Mouse (Mus musculus): Measurements from ENCODE around the gene Hspa1l. TPM values are rescaled to one million over a fixed set of nuclear protein-coding genes. Genes with fewer than 3 reads are reported as not detected.
"Not testable (repeated sequence)": the region's sequence is repeated elsewhere in the genome, so short reads cannot be mapped to it uniquely, and the experiment has no call there.

Gene Hspa1l
- total RNA-seq, 2 experiments from 2014 or later: 0.44 to 0.49 TPM

DNA sequence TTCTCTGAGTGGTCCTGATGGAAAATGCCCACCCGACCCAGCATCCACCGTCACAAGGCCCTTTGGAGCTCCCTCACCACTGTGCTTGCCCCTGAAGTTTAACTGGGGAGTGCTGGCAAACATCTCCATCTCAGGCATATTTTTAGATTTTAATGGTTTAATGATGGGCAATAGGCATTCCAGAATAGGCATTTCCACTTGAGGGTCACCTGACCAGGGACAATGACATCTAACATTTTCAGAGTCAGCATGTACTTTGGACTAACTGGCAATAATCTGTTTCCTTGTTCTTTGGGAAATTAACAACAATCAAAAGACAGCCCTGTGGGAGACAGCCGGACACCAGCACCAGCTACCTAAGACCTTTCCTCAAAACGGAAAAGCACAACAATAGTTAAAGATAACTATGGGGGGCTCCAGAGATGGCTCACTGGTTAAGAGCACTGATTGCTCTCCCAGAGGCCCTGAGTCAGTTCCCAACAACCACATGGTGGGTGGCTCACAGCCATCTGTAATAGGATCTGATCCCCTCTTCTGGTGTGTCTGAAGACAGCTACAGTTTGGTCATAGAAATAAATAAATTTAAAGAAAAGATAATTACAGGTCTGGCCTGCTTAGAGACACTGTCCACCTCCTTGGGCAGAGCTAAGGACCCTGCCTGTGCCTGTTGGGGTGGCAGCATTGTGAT lies 29.2 kb upstream of the Hspa1l start:
- TF ChIP-seq CTCF (conservative IDR thresholded peaks at IDR 0.05): no peak
- no peak overlapping the region for H3K4me3 ChIP-seq
- DNase-seq (ENCODE audit: low spot score in 2 of 2): no peak
- no peak overlapping the region; the same call in 1 of the 2 replicates for H3K27ac ChIP-seq

DNA sequence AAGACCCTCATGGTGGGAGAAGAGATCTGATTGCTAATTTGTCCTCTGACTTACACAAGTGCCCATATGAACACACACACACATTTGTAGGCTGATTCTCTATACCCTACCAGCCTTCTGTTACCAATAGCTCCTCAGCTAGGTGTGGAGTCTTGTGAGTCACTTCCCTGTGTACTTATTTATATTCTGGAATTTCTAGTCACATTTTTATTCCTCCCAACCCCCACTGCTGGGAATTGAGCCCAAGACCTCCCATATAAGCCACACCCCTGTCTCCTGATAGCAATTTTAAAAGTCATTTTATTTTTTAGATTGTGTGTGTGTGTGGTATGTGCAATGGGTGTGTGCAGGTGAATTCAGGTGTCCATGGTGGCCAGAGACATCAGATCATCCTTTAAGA lies 28.1 kb upstream of the Hspa1l start:
- H3K27ac ChIP-seq: no peak overlapping the region
- H3K4me3 ChIP-seq: no peak overlapping the region
- TF ChIP-seq CTCF (conservative IDR thresholded peaks at IDR 0.05): no peak
- DNase-seq (ENCODE audit: low spot score in 2 of 2): no peak

DNA sequence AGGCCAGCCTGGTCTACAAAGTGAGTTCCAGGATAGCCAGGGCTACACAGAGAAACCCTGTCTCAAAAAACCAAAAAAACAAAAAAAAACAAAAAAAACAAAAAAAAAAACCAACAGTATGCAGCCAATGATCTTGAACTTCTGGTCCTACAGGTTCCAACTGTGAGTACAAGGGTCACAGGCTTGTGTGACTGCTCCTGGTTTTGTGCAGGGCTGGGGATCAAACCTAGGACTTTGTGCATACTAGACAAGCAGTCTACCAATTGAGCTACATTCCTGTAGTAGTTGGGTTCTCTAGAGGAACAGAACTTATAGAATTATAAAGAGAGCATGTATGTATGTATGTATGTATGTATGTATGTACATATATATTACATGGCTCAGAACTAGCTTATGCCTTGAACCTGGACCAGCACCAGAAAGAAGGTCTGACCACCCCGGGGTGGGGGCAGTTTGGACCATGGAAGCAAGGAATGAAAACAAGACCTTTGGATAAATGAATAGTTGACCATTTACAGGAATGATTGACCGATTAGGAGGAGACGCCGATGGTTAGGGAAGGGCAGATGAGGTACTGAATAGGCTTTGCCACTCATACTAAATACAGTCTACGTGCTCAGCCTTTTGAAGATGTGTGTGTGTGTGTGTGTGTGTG lies 25.9 kb upstream of the Hspa1l start:
- H3K27ac ChIP-seq: no peak overlapping the region
- DNase-seq (ENCODE audit: low spot score in 2 of 2): no peak
- no peak overlapping the region for H3K4me3 ChIP-seq
- no peak for TF ChIP-seq CTCF (conservative IDR thresholded peaks at IDR 0.05)

DNA sequence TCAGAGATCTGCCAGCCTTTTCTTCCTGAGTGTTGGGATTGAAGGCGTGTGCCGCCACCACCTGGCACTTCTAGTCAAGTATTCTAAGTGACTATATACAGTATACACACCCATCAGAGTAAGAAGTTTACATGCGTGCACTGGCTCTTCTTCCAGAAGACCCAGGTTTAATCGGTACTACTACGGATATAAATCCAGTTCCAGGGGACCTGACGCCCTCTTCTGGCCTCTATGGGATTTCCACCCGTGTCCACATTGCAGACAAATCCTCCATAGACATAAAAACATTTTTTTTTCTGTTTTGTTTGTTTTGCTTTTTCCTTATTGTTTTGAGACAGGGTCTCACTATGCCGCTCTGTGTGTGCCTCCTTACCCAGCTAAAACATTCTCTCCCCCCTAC lies 24.9 kb upstream of the Hspa1l start:
- DNase-seq (ENCODE audit: low spot score in 2 of 2): no peak
- no peak overlapping the region for H3K27ac ChIP-seq
- peak; percentile 71 for TF ChIP-seq CTCF (conservative IDR thresholded peaks at IDR 0.05)
- no peak overlapping the region for H3K4me3 ChIP-seq

DNA sequence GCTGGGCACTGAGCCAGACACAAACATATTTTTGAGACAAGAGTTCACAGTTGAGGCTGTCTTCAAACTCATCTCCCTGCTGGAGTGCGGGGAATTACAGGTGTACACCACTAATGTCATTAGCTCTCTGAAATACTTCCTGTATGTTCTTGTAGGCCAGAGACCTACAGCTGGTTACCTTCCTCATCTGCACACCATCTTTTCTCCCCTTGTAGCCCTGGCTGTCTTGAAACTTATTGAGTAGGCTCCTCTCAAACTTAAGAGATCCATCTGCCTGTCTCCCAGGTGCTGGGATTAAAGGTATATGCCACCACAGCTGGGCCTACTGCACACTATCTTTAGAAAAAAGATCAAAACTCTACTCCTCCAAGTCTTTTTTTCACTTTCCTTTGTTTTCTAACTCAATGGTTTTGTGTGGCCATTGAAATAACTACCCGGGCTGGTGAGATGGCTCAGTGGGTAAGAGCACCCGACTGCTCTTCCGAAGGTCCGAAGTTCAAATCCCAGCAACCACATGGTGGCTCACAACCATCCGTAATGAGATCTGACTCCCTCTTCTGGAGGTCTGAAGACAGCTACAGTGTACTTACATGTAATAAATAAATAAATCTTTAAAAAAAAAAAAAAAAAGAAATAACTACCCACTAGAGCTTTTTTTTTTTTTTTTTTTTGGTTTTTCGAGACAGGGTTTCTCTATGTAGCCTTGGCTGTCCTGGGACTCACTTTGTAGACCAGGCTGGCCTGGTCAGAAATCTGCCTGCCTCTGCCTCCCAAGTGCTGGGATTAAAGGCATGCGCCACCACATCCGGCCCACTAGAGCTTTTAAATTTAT lies 23.6 kb upstream of the Hspa1l start:
- not testable (repeated sequence) for H3K4me3 ChIP-seq; H3K27ac ChIP-seq; DNase-seq (ENCODE audit: low spot score in 2 of 2)

DNA sequence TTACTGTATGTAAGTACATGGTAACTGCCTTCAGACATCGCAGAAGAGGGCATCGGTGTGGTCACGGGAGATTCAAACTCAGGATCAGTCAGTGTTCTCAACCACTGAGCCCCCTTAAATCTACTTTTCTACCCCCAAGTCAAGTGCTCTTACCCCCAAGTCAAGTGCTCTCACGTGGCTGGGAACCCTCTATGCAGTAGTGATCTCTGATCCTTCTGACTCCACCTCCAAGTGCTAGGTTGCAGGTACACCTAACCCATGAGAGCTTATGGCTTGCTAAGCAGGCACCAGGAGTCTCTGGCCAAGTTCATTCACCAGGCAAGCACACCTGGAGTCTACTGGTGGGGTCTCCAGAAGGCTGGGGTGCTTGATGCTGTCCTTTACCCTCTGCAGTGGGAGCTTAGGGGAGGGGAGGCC lies 22.9 kb upstream of the Hspa1l start:
- Histone ChIP-seq H3K27ac (no peak overlapping the region), H3K4me3 (no peak overlapping the region)
- DNase-seq (ENCODE audit: low spot score in 2 of 2): no peak
- TF ChIP-seq CTCF (conservative IDR thresholded peaks at IDR 0.05): no peak

DNA sequence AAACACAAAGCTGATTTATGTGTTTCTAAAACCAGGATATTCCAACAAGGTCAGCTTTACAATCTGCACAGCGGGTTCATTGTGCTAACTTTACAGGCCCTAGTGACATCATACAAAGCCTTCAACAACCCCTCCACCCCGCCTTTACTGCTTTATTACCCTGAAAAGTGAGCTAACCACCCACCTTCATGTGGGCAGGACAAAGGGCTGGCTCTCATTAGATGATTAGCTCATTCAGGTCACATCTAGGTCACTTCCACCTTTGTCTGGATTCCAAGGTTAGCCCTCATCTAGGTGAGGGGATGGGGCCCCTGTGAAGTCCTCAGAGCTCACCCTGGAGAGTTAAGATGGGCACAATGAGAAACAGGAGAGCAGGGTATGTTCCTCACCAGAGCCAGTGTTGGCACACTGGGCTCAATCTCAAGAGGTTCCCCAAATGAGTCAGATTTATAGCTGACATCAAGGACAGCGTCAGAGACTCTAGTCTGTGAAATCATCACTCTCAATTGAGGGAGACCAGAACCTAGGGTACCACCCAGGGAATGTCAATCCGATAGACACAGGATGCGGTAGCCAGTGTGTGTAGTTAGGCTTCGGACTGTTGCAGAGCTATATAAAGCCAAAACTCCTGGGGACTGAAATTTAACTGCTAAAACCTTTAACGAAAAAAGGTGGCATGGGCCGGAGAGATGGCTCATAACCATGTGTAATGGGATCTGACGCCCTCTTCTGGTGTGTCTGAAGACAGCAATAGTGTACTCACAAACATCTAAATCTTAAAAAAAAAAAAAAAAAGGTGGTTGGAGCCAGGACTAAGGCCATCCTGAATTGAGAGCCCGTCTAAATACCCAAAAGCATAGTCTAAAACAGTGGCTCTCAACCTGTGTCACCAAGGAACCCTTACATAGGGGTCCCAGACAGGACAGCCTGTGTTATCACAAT lies 21.7 kb upstream of the Hspa1l start:
- no peak for DNase-seq (ENCODE audit: low spot score in 2 of 2)
- Histone ChIP-seq H3K27ac (peak overlapping the region; percentile 95), H3K4me3 (peak overlapping the region; percentile 83)
- TF ChIP-seq CTCF (conservative IDR thresholded peaks at IDR 0.05): peak; percentile 68

DNA sequence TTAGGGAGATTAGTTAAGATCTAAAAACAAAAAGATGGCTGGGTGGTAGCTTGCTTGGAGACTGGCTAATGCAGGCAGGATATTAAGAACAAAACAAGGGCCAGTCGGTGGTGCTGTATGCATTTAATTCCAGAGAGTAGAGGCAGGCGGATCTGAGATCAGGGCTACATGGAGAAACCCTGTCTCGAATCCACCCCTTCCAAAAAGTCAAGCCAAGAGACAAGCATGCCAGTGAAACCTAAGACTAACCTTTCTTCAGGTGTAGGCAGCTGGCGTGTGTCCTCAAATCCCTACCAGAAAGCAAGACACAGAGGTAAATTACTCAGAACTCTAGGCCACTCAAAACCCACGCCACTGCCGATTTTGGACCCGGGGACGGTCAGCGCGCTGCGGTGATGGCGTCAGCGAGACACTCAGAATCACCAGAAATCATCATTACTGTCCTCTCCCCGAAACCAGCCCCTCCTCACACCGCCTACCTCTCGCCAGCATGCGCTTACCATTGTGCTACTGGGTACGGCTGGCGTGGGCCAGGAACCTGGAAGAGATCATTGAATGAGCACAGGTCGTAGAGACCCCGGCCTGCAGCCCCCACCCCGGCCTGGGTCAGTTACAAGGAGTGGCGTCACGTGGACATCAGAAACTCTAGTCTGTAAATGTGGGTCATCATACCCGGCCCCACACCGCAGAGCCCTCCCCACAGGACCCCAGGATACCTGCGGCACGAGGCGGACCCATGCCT lies 20.7 kb upstream of the Hspa1l start:
- Histone ChIP-seq H3K27ac (peak overlapping the region; percentile 95), H3K4me3 (peak overlapping the region; percentile 83)
- no peak for TF ChIP-seq CTCF (conservative IDR thresholded peaks at IDR 0.05)
- peak in 1 of 2 experiments; percentile 30 for DNase-seq (ENCODE audit: low spot score in 2 of 2)

DNA sequence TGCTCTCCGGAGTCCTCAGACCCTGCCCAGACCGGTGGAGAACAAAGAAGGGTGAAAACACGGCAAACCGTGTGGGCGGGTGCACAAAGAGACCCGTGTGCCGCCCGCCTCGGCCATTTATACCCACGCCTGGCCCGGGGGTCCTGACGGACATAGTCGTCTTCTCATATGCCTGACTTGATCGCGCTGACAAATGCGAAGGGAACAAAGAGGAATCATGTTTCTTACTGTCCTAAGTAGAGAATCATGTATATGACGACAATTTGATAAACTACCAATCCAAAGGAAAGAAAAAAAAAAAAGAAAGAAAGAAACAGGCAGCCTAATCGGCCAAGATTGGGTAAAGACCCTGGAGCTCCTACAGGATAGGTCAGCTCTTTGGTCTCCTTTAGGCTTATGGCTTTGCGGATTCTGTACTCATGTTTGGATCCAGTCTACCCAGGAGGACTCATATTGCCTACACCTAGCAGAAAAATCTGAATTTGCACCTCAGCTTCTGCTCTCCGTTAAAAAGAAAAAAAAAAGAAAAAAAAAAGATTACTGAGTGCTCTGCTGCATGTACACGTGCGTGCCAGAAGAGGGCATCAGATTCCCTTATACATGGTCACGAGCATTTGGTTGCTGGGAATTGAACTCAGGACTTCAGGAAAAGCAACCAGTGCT lies 20.0 kb upstream of the Hspa1l start:
- peak overlapping the region; percentile 83 for H3K4me3 ChIP-seq
- TF ChIP-seq CTCF (conservative IDR thresholded peaks at IDR 0.05): peak; percentile 90
- peak overlapping the region; percentile 95 for H3K27ac ChIP-seq

DNA sequence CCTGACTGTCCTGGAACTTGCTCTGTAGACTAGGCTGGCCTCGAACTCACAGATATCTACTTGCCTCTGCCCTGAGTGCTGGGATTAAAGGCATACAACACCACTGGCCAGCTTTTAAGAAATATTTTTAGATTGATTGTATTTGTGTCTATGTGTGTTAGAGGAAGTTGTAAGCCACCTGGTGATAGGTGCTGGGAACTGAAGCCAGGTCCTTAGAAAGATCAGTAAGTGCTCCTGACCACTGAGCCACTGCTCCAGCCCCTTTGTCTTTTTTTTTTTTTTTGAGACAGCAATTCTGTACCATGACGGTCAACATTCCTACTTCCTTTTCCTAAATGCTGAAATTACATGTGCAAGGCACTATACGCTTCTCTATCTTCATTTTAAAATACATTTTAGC lies 19.2 kb upstream of the Hspa1l start:
- no peak for TF ChIP-seq CTCF (conservative IDR thresholded peaks at IDR 0.05)
- no peak overlapping the region for H3K4me3 ChIP-seq
- DNase-seq (ENCODE audit: low spot score in 2 of 2): no peak
- H3K27ac ChIP-seq: no peak overlapping the region

More for the DNA sequence above, 20.0 kb upstream of the Hspa1l start:
- peak; percentile 60 to 76 for DNase-seq (ENCODE audit: low spot score in 2 of 2)

DNA sequence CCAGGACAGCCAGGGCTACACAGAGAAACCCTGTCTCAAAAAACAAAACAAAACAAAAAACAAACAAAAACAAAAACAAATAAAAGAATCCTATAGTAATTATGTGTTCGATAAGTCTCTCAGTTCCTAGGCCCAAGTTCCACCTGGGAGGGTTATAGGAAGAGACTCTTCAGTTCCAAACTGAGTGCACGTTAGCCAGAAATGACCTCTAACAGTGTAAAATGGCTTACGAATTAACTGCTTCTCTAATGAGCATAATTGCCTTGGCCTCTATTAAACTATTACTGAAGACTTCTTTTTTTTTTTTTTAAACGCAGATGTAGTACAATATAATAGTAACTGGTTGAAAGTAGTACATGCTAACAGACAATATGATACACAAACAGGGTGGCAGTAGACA lies 18.6 kb upstream of the Hspa1l start:
- Histone ChIP-seq H3K4me3 (no peak overlapping the region), H3K27ac (no peak overlapping the region)
- TF ChIP-seq CTCF (conservative IDR thresholded peaks at IDR 0.05): no peak
- no peak for DNase-seq (ENCODE audit: low spot score in 2 of 2)
